Mouse (Mus musculus) midbrain, embryonic 16.5 days (tissue): ENCODE measurements around the gene Dapk2. TPM values are rescaled to one million over a fixed set of nuclear protein-coding genes. Genes with fewer than 3 reads are reported as not detected.

Source experiments
- ATAC-seq: fragments of 200-750 bp; cut with Nextera tagmentation; 2 replicates; pipeline ENCODE4 v1.8.0; 2017; ENCODE audit warnings: moderate TSS enrichment
- H3K27ac ChIP-seq: fragments of 300-500 bp; sonication (generic); 2 replicates; pipeline ENCODE4 v1.5.1; 2014; ENCODE audit warnings: mild to moderate bottlenecking, low read length, mixed read lengths
- H3K27me3 ChIP-seq: fragments of 300-500 bp; sonication (generic); 2 replicates; pipeline ENCODE4 v1.6.1; 2014; ENCODE audit warnings: low read depth, low read length, mixed read lengths; ENCODE audit not compliant: control insufficient read depth, insufficient read depth
- H3K36me3 ChIP-seq: fragments of 300-500 bp; sonication (generic); 2 replicates; pipeline ENCODE4 v1.6.1; 2014; ENCODE audit warnings: mild to moderate bottlenecking, low read length, moderate library complexity, mixed read lengths; ENCODE audit not compliant: control insufficient read depth, insufficient read depth
- H3K4me1 ChIP-seq: fragments of 300-500 bp; sonication (generic); 2 replicates; pipeline ENCODE4 v1.6.1; 2014; ENCODE audit warnings: mild to moderate bottlenecking, low read length, mixed read lengths; ENCODE audit not compliant: control insufficient read depth, insufficient read depth
- H3K4me2 ChIP-seq: fragments of 300-500 bp; sonication (generic); 2 replicates; pipeline ENCODE4 v1.6.1; 2014; ENCODE audit warnings: mild to moderate bottlenecking, low read length, mixed read lengths
- H3K4me3 ChIP-seq: fragments of 300-500 bp; sonication (generic); 2 replicates; pipeline ENCODE4 v1.5.1; 2014; ENCODE audit warnings: low read depth, mild to moderate bottlenecking, low read length, moderate library complexity, mixed read lengths
- H3K9ac ChIP-seq: fragments of 300-500 bp; sonication (generic); 2 replicates; pipeline ENCODE4 v1.6.1; 2014; ENCODE audit warnings: low read depth, low read length, mixed read lengths
- H3K9me3 ChIP-seq: fragments of 300-500 bp; sonication (generic); replicated peaks from 2 replicates; pipeline ENCODE4 v1.6.1; 2014; ENCODE audit warnings: mild to moderate bottlenecking, low read length, mixed read lengths; ENCODE audit not compliant: control insufficient read depth, poor library complexity, severe bottlenecking
- WGBS: fragments of 180-500 bp; shearing (Covaris S2); extraction: QIAGEN DNeasy Blood & Tissue Kit; methylation state at CpG from one replicate; pipeline ENCODE4 v1.1.7; 2014; 5-methylcytosine and 5-hydroxymethylcytosine counted together
- polyA plus RNA-seq: library from polyadenylated mRNA; unstranded; fragments of >200 nt; fragmentation: Nextera tagmentation; extraction: Ambion mirVana; gene quantifications from 2 replicates; pipeline ENCODE4 v1.2.1, GENCODE M21; 2015

Dapk2 gene
- polyA plus RNA-seq, 1 experiment from 2014 or later, result 0.90 TPM

- no peak for ATAC-seq
- H3K9ac ChIP-seq, result no peak overlapping the region
- WGBS, result 63% methylated on average over 5 of the region's 5 CpGs
Measured at GRCm38 (mm10) chr9:66266237-66267170, 108.5 kb downstream of the Dapk2 start.

GRCm38 (mm10) chr9:66268804-66269203 lies 110.8 kb downstream of the Dapk2 start:
- no peaks in the 10 kb centered on the region for H3K9me3 ChIP-seq
- WGBS, result 76% methylated on average over 4 of the region's 4 CpGs
- ATAC-seq, result no peak
- H3K9ac ChIP-seq, result no peak overlapping the region
- H3K36me3 ChIP-seq, result no peaks in the 10 kb centered on the region
- H3K4me1 ChIP-seq, result no peaks in the 10 kb centered on the region
- no peak overlapping the region for H3K4me3 ChIP-seq
- H3K27ac ChIP-seq, result no peak overlapping the region
- no peak overlapping the region for H3K4me2 ChIP-seq
- no peaks in the 10 kb centered on the region for H3K27me3 ChIP-seq

More at GRCm38 (mm10) chr9:66266237-66267170, 108.5 kb downstream of the Dapk2 start:
- Histone ChIP-seq H3K27ac (no peak overlapping the region), H3K4me2 (no peak overlapping the region), H3K36me3 (no peaks in the 10 kb centered on the region), H3K9me3 (no peaks in the 10 kb centered on the region), H3K27me3 (no peaks in the 10 kb centered on the region), H3K4me1 (no peaks in the 10 kb centered on the region), H3K4me3 (no peak overlapping the region)

GRCm38 (mm10) chr9:66270038-66270437 lies 112.0 kb downstream of the Dapk2 start:
- Histone ChIP-seq H3K4me3 (no peak overlapping the region), H3K4me2 (no peak overlapping the region), H3K9me3 (no peaks in the 10 kb centered on the region), H3K36me3 (no peaks in the 10 kb centered on the region), H3K27me3 (no peaks in the 10 kb centered on the region), H3K9ac (no peak overlapping the region), H3K4me1 (peaks cover 2% of the 10 kb centered on the region), H3K27ac (no peak overlapping the region)
- no peak for ATAC-seq
- 80% methylated on average over 4 of the region's 4 CpGs for WGBS

GRCm38 (mm10) chr9:66271726-66272125 lies 113.7 kb downstream of the Dapk2 start:
- H3K4me3 ChIP-seq, result no peak overlapping the region
- no peaks in the 10 kb centered on the region for H3K36me3 ChIP-seq
- 42% methylated on average over 5 of the region's 5 CpGs for WGBS
- no peak overlapping the region for H3K9ac ChIP-seq
- no peaks in the 10 kb centered on the region for H3K27me3 ChIP-seq
- H3K4me1 ChIP-seq, result peaks cover 13% of the 10 kb centered on the region
- no peak overlapping the region for H3K27ac ChIP-seq
- H3K9me3 ChIP-seq, result no peaks in the 10 kb centered on the region
- ATAC-seq, result no peak
- H3K4me2 ChIP-seq, result no peak overlapping the region

GRCm38 (mm10) chr9:66273632-66274031 lies 115.6 kb downstream of the Dapk2 start:
- Histone ChIP-seq H3K9me3 (no peaks in the 10 kb centered on the region), H3K27ac (no peak overlapping the region), H3K4me1 (peaks cover 13% of the 10 kb centered on the region), H3K36me3 (no peaks in the 10 kb centered on the region), H3K27me3 (no peaks in the 10 kb centered on the region), H3K4me3 (no peak overlapping the region), H3K9ac (no peak overlapping the region), H3K4me2 (no peak overlapping the region)
- WGBS, result 73% methylated on average over 1 of the region's 1 CpGs
- no peak for ATAC-seq

- H3K27ac ChIP-seq, result no peak overlapping the region
Measured at GRCm38 (mm10) chr9:66274657-66275056, 116.6 kb downstream of the Dapk2 start.

GRCm38 (mm10) chr9:66275267-66275991 lies 117.4 kb downstream of the Dapk2 start:
- Histone ChIP-seq H3K36me3 (no peaks in the 10 kb centered on the region), H3K4me1 (peaks cover 13% of the 10 kb centered on the region), H3K4me3 (peak overlapping the region; percentile 22), H3K27me3 (no peaks in the 10 kb centered on the region), H3K9me3 (no peaks in the 10 kb centered on the region), H3K9ac (peak overlapping the region; percentile 17; the same call in 1 of the 2 replicates), H3K27ac (peak overlapping the region; percentile 40; the same call in 1 of the 2 replicates), H3K4me2 (peak overlapping the region; percentile 54)
- peak; percentile 32; the same call in 1 of the 2 replicates for ATAC-seq
- under 1% methylated on average over 15 of the region's 15 CpGs for WGBS

More at GRCm38 (mm10) chr9:66274657-66275056, 116.6 kb downstream of the Dapk2 start:
- Histone ChIP-seq H3K4me3 (no peak overlapping the region), H3K27me3 (no peaks in the 10 kb centered on the region), H3K36me3 (no peaks in the 10 kb centered on the region), H3K9ac (no peak overlapping the region), H3K4me1 (peaks cover 13% of the 10 kb centered on the region), H3K9me3 (no peaks in the 10 kb centered on the region), H3K4me2 (peak overlapping the region; percentile 54; the same call in 1 of the 2 replicates)
- 15% methylated on average over 3 of the region's 3 CpGs for WGBS
- no peak for ATAC-seq

GRCm38 (mm10) chr9:66276062-66276461 lies 118.0 kb downstream of the Dapk2 start:
- no peak overlapping the region; the same call in 1 of the 2 replicates for H3K27ac ChIP-seq
- H3K27me3 ChIP-seq, result no peaks in the 10 kb centered on the region
- H3K4me3 ChIP-seq, result no peak overlapping the region
- H3K9me3 ChIP-seq, result no peaks in the 10 kb centered on the region
- H3K36me3 ChIP-seq, result no peaks in the 10 kb centered on the region
- WGBS, result 18% methylated on average over 4 of the region's 4 CpGs
- no peak overlapping the region for H3K4me2 ChIP-seq
- no peak overlapping the region for H3K9ac ChIP-seq
- no peak for ATAC-seq
- peaks cover 13% of the 10 kb centered on the region for H3K4me1 ChIP-seq
